Mouse (Mus musculus) kidney, embryonic 16.5 days (tissue): ENCODE measurements around the gene Olfr1508. TPM values are rescaled to one million over a fixed set of nuclear protein-coding genes. Genes with fewer than 3 reads are reported as not detected.
"Not testable (repeated sequence)": the region's sequence is repeated elsewhere in the genome, so short reads cannot be mapped to it uniquely, and the experiment has no call there.

ENCODE experiments used
- ATAC-seq: fragments of 200-750 bp; cut with Nextera tagmentation; 2 replicates; pipeline ENCODE4 v1.8.0; 2017; ENCODE audit warnings: moderate TSS enrichment; ENCODE audit not compliant: low FRiP score, low TSS enrichment
- H3K27ac ChIP-seq: fragments of 300-500 bp; sonication (generic); 2 replicates; pipeline ENCODE4 v1.5.1; 2014; ENCODE audit warnings: low read length
- H3K27me3 ChIP-seq: fragments of 300-500 bp; sonication (generic); 2 replicates; pipeline ENCODE4 v1.6.1; 2014; ENCODE audit warnings: low read length, control low read depth, mixed read lengths; ENCODE audit not compliant: insufficient read depth
- H3K36me3 ChIP-seq: fragments of 300-500 bp; sonication (generic); 2 replicates; pipeline ENCODE4 v1.6.1; 2014; ENCODE audit warnings: low read length, control low read depth, mixed read lengths; ENCODE audit not compliant: insufficient read depth
- H3K4me1 ChIP-seq: fragments of 300-500 bp; sonication (generic); 2 replicates; pipeline ENCODE4 v1.6.1; 2014; ENCODE audit warnings: low read length, control low read depth, mixed read lengths; ENCODE audit not compliant: insufficient read depth
- H3K4me2 ChIP-seq: fragments of 300-500 bp; sonication (generic); replicated peaks from 2 replicates; pipeline ENCODE4 v1.6.1; 2014; ENCODE audit warnings: low read depth, low read length
- H3K4me3 ChIP-seq: fragments of 300-500 bp; sonication (generic); 2 replicates; pipeline ENCODE4 v1.5.1; 2014; ENCODE audit warnings: mild to moderate bottlenecking, low read length
- H3K9ac ChIP-seq: fragments of 300-500 bp; sonication (generic); replicated peaks from 2 replicates; pipeline ENCODE4 v1.6.1; 2014; ENCODE audit warnings: low read length
- H3K9me3 ChIP-seq: fragments of 300-500 bp; sonication (generic); 2 replicates; pipeline ENCODE4 v1.6.1; 2016; ENCODE audit warnings: low read length, control low read depth
- WGBS: fragments of 180-500 bp; shearing (Covaris S2); extraction: QIAGEN DNeasy Blood & Tissue Kit; methylation state at CpG from one replicate; pipeline ENCODE4 v1.1.7; 2014; 5-methylcytosine and 5-hydroxymethylcytosine counted together
- polyA plus RNA-seq: library from polyadenylated mRNA; unstranded; fragments of >200 nt; fragmentation: Nextera tagmentation; extraction: Ambion mirVana; gene quantifications from 2 replicates; pipeline ENCODE4 v1.2.1, GENCODE M21; 2015

The Olfr1508 gene
- polyA plus RNA-seq: not detected in 2 replicates

- no peak for ATAC-seq
- Histone ChIP-seq H3K27me3 (no peaks in the 10 kb centered on the region), H3K27ac (no peak within 1 kb of the TSS), H3K9ac (no peak within 1 kb of the TSS), H3K4me2 (no peak within 1 kb of the TSS), H3K9me3 (no peaks in the 10 kb centered on the region), H3K4me1 (no peaks in the 10 kb centered on the region), H3K4me3 (no peak within 1 kb of the TSS), H3K36me3 (no peaks in the 10 kb centered on the region)
- 64% methylated on average over 2 of the region's 2 CpGs for WGBS
Measured at GRCm38 (mm10) chr14:52467395-52467794, at the start of gene Olfr1508. TSS of gene Olfr1508 (minus strand) at chr14:52467495.

GRCm38 (mm10) chr14:52495516-52495915, 28.2 kb upstream of the Olfr1508 start, which contains the start of gene Olfr1507:
TSS of gene Olfr1507 (minus strand) at chr14:52495749.
- no peak within 1 kb of the TSS for H3K27ac ChIP-seq
- no peak within 1 kb of the TSS for H3K4me2 ChIP-seq
- ATAC-seq: no peak
- no peaks in the 10 kb centered on the region for H3K4me1 ChIP-seq
- no peak within 1 kb of the TSS for H3K4me3 ChIP-seq
- no peaks in the 10 kb centered on the region for H3K36me3 ChIP-seq
- H3K9me3 ChIP-seq: no peaks in the 10 kb centered on the region
- no peaks in the 10 kb centered on the region for H3K27me3 ChIP-seq
- H3K9ac ChIP-seq: no peak within 1 kb of the TSS
- 85% methylated on average over 4 of the region's 4 CpGs for WGBS

GRCm38 (mm10) chr14:52465738-52466137, 1.6 kb downstream of the Olfr1508 start:
- Histone ChIP-seq H3K27me3 (no peaks in the 10 kb centered on the region), H3K4me1 (no peaks in the 10 kb centered on the region), H3K9ac (no peak overlapping the region), H3K4me2 (no peak overlapping the region), H3K27ac (no peak overlapping the region), H3K9me3 (no peaks in the 10 kb centered on the region), H3K4me3 (no peak overlapping the region), H3K36me3 (no peaks in the 10 kb centered on the region)
- no peak for ATAC-seq
- WGBS: 64% methylated on average over 1 of the region's 1 CpGs

- no peaks in the 10 kb centered on the region for H3K9me3 ChIP-seq
- H3K4me2 ChIP-seq: no peak overlapping the region
- H3K27ac ChIP-seq: no peak overlapping the region
- no peaks in the 10 kb centered on the region for H3K36me3 ChIP-seq
- H3K27me3 ChIP-seq: no peaks in the 10 kb centered on the region
- no peaks in the 10 kb centered on the region for H3K4me1 ChIP-seq
- H3K9ac ChIP-seq: no peak overlapping the region
- H3K4me3 ChIP-seq: no peak overlapping the region
- ATAC-seq: no peak
Measured at GRCm38 (mm10) chr14:52461928-52462327, 5.4 kb downstream of the Olfr1508 start.

GRCm38 (mm10) chr14:52451138-52451537, 16.2 kb downstream of the Olfr1508 start:
- H3K4me2 ChIP-seq: no peak overlapping the region
- H3K9ac ChIP-seq: no peak overlapping the region
- no peaks in the 10 kb centered on the region for H3K27me3 ChIP-seq
- H3K36me3 ChIP-seq: no peaks in the 10 kb centered on the region
- 83% methylated on average over 8 of the region's 8 CpGs for WGBS
- H3K9me3 ChIP-seq: no peaks in the 10 kb centered on the region
- H3K27ac ChIP-seq: no peak overlapping the region
- no peak overlapping the region for H3K4me3 ChIP-seq
- H3K4me1 ChIP-seq: no peaks in the 10 kb centered on the region
- no peak for ATAC-seq

GRCm38 (mm10) chr14:52442690-52443089, 24.6 kb downstream of the Olfr1508 start, which contains the start of gene Olfr1509:
TSS of gene Olfr1509 (plus strand) at chr14:52442990.
- Histone ChIP-seq H3K9me3 (no peaks in the 10 kb centered on the region), H3K27ac (no peak within 1 kb of the TSS)
- no peak for ATAC-seq

GRCm38 (mm10) chr14:52427686-52428085, 39.6 kb downstream of the Olfr1508 start:
- no peak overlapping the region for H3K4me2 ChIP-seq
- H3K9me3 ChIP-seq: no peaks in the 10 kb centered on the region
- ATAC-seq: no peak
- H3K36me3 ChIP-seq: no peaks in the 10 kb centered on the region
- no peaks in the 10 kb centered on the region for H3K4me1 ChIP-seq
- WGBS: 90% methylated on average over 1 of the region's 1 CpGs
- H3K9ac ChIP-seq: no peak overlapping the region
- H3K27ac ChIP-seq: no peak overlapping the region
- H3K4me3 ChIP-seq: no peak overlapping the region
- H3K27me3 ChIP-seq: no peaks in the 10 kb centered on the region

More at GRCm38 (mm10) chr14:52442690-52443089, 24.6 kb downstream of the Olfr1508 start, which contains the start of gene Olfr1509:
- Histone ChIP-seq H3K27me3 (no peaks in the 10 kb centered on the region), H3K4me1 (no peaks in the 10 kb centered on the region), H3K36me3 (no peaks in the 10 kb centered on the region), H3K9ac (no peak within 1 kb of the TSS), H3K4me3 (no peak within 1 kb of the TSS), H3K4me2 (no peak within 1 kb of the TSS)

- H3K9ac ChIP-seq: no peak within 1 kb of the TSS
- H3K36me3 ChIP-seq: no peaks in the 10 kb centered on the region
- H3K4me2 ChIP-seq: no peak within 1 kb of the TSS
- no peaks in the 10 kb centered on the region for H3K27me3 ChIP-seq
- WGBS: 92% methylated on average over 3 of the region's 3 CpGs
- H3K4me1 ChIP-seq: no peaks in the 10 kb centered on the region
- no peak for ATAC-seq
- H3K9me3 ChIP-seq: no peaks in the 10 kb centered on the region
- H3K27ac ChIP-seq: no peak within 1 kb of the TSS
- no peak within 1 kb of the TSS for H3K4me3 ChIP-seq
Measured at GRCm38 (mm10) chr14:52414273-52414672, 53.0 kb downstream of the Olfr1508 start, which contains the start of gene Olfr1510. TSS of gene Olfr1510 (minus strand) at chr14:52414373.

- H3K27ac ChIP-seq, H3K36me3 ChIP-seq, H3K9ac ChIP-seq, H3K27me3 ChIP-seq, H3K4me1 ChIP-seq, H3K4me2 ChIP-seq, H3K9me3 ChIP-seq, H3K4me3 ChIP-seq: not testable (repeated sequence)
- WGBS: 82% methylated on average over 7 of the region's 10 CpGs
- peak; percentile 69; the same call in 1 of the 2 replicates for ATAC-seq
Measured at GRCm38 (mm10) chr14:52410142-52410919, 57.0 kb downstream of the Olfr1508 start.
